Mouse (Mus musculus): ENCODE data around the gene Gm13283. TPM values are rescaled to one million over a fixed set of nuclear protein-coding genes. Genes with fewer than 3 reads are reported as not detected.
"Not testable (repeated sequence)": the region's sequence is repeated elsewhere in the genome, so short reads cannot be mapped to it uniquely, and the experiment has no call there.

The Gm13283 gene
- polyA plus RNA-seq (2015; fragmentation: Nextera tagmentation; extraction: Ambion mirVana): 0.36 and 0.60 TPM in 2 replicates

DNA sequence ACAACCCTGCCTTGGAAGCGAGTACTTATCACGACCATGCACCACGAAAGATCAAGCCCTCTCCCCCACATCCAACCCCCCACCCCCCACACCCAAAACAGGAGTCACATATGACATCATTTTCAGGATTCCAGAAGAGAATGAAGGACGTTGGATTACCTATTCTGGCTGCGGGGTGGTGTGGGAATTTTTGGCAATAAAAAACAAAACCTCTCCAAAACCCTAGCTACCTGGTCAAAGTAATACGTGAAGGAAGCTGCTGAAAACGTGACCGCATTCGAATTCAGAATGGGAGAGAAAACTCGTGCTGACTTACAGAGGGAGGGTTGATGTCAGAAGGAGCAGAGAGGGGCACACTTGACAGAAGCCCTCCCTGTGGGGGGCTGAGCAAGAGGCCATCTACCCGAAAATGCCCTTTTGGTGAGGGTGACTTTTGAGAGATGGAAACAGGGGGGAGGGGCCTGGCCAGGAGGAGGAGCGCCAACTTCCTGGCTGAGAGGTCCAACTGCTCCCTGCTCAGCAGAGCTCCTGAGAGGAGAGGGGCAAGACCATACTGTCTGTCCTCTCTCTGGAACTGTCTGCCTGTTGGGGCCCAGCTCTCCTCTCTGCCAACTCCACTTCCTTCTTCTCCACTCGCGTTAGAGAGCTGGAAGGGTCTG lies at the start of gene Gm13283:
TSS of gene Gm13283 (plus strand) at position 510 of the 659 bp plus-strand sequence.
- ATAC-seq (ENCODE audit: insufficient number of reproducible peaks, low FRiP score, low TSS enrichment, low read depth); H3K4me1 ChIP-seq; H3K9me3 ChIP-seq; H3K36me3 ChIP-seq; H3K9ac ChIP-seq; H3K27me3 ChIP-seq: not testable (repeated sequence)
- Histone ChIP-seq H3K27ac (peak within 1 kb of the TSS; percentile 81), H3K4me2 (peak within 1 kb of the TSS; percentile 50), H3K4me3 (peak within 1 kb of the TSS; percentile 38)
- WGBS: 15% methylated on average over 11 of the region's 14 CpGs

DNA sequence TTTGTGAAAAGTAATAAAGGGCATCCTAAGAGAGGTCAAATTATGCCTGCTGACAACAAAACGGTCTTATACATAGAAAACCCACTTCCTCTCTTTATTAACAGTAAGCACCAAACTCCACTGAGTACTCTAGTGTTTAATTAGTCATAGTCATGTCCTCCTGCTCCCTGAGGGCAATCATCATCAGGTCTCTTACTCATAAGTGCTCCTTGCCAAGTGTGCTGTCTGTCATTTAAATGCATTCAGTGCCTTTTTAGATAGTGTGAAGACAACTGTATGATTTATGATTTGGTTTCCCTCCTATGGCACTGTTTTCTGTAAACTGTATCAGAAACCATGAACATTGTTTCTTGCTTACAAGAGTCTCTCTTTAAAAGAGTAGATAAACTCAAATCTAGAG lies 45.6 kb upstream of the Gm13283 start:
- H3K4me3 ChIP-seq: no peak overlapping the region
- peaks cover 9% of the 10 kb centered on the region for H3K4me1 ChIP-seq
- H3K4me2 ChIP-seq: no peak overlapping the region
- H3K27ac ChIP-seq: no peak overlapping the region
- H3K27me3 ChIP-seq: no peaks in the 10 kb centered on the region
- no peak overlapping the region for H3K9ac ChIP-seq
- WGBS: 73% methylated on average over 1 of the region's 1 CpGs
- H3K9me3 ChIP-seq: no peaks in the 10 kb centered on the region
- H3K36me3 ChIP-seq: peaks cover 33% of the 10 kb centered on the region
- ATAC-seq (ENCODE audit: insufficient number of reproducible peaks, low FRiP score, low TSS enrichment, low read depth): no peak

DNA sequence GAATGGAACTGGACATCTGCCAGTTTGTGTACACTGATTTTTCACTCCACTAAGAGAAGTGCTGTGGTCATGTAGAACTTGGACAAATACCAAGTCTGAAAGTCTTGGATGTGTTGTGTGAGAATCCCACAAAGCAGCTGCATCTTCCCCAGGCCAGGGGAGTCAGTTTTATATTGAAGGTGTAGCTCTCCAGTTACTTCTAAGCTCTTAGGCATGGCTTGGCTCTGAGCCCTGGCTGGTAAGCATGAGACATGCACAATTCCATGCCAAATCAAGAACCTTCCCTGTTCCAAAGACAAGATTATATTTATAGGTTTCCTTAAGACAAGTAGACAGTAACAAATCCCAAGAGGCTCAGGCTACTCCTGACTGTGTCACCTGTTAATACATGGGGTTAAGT lies 44.9 kb upstream of the Gm13283 start:
- Histone ChIP-seq H3K4me3 (no peak overlapping the region), H3K27ac (no peak overlapping the region), H3K9ac (no peak overlapping the region), H3K4me2 (no peak overlapping the region), H3K9me3 (no peaks in the 10 kb centered on the region), H3K36me3 (peaks cover 35% of the 10 kb centered on the region), H3K4me1 (peaks cover 12% of the 10 kb centered on the region), H3K27me3 (no peaks in the 10 kb centered on the region)
- ATAC-seq (ENCODE audit: insufficient number of reproducible peaks, low FRiP score, low TSS enrichment, low read depth): no peak

DNA sequence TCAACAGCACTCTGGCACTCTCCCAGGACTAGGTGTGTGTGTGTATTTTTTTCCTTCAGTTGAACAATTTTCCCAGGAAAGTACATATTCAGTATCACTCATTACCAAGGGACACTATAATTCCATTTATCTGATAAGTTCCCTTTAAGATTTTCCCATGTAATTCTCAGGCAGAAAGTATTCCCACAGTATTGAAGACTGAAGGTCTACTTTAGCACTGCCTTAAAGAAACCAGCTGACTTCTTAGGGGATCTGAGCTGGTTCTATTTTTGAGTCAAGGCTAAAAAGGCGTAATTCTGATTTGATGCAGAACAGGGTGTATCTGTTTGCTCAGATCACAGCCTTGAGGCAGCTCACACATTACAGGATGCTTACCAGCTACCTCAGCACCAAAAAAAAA lies 41.2 kb upstream of the Gm13283 start:
- H3K9ac ChIP-seq: no peak overlapping the region

DNA sequence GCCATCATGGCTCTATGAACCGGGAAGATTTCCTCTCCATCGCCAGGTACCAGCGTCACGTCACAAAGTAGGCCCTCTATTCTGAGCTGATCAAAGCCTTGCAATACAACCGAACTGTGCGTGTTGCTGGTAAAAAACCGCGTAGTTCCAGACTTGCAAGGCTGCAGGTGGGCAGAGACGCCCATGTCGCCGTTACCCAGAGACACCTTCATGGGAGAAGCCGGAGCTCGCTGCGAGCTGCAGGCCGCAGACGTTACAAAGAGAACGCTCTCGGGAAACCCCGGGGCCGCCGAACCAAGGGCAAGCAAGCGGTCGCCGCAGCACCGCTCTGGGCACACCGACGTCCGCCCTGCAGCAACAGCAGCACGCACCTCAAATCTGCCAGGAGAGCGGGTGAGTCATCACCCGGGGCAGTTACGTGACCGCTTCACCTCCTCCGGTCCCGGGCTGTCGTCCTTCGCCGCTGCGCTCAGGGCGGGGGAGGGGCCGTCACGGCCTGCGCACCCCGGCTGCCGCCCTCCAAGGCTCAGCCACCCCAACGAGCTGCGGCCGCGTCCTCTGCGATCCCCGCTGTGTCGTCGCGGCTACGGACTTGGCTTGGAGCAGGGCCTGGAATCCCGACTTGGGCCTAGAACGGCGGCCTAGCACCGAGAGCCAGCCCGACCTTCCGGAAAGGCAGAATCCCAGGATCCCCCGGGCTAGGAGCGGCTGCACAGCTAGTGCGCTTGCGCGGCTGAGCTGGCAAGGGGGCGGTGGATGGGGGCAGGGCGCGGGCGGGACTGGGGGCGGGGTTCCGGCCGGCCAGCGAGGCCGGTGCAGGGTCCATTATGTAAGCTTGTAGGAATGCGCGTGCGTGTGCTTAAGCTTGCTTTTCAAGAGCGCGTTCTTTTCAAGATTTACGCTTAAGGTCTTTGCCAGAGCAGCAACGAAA lies 37.9 kb upstream of the Gm13283 start, which contains the start of the genes Gm26566 and Klhl9:
TSS of gene Gm26566 (plus strand) at position 15 of the 931 bp plus-strand sequence.
TSS of gene Klhl9 (minus strand) at position 675 of the 931 bp plus-strand sequence.
- Histone ChIP-seq H3K36me3 (peaks cover 13% of the 10 kb centered on the region; the same call in 1 of the 2 replicates), H3K4me2 (peak within 1 kb of the TSS; percentile 60), H3K27ac (peak within 1 kb of the TSS; percentile 98), H3K9me3 (no peaks in the 10 kb centered on the region), H3K4me1 (peaks cover 22% of the 10 kb centered on the region), H3K27me3 (no peaks in the 10 kb centered on the region), H3K9ac (peak within 1 kb of the TSS; percentile 96), H3K4me3 (peak within 1 kb of the TSS; percentile 73)
- under 1% methylated on average over 81 of the region's 82 CpGs for WGBS
- ATAC-seq (ENCODE audit: insufficient number of reproducible peaks, low FRiP score, low TSS enrichment, low read depth): peak; percentile 99

More for the DNA sequence above, 41.2 kb upstream of the Gm13283 start:
- no peaks in the 10 kb centered on the region for H3K9me3 ChIP-seq
- H3K4me3 ChIP-seq: peak overlapping the region; percentile 26
- WGBS: 34% methylated on average over 1 of the region's 1 CpGs
- H3K4me2 ChIP-seq: peak overlapping the region; percentile 44
- no peak for ATAC-seq (ENCODE audit: insufficient number of reproducible peaks, low FRiP score, low TSS enrichment, low read depth)
- peaks cover 35% of the 10 kb centered on the region for H3K36me3 ChIP-seq
- H3K4me1 ChIP-seq: peaks cover 25% of the 10 kb centered on the region
- no peaks in the 10 kb centered on the region for H3K27me3 ChIP-seq
- no peak overlapping the region for H3K27ac ChIP-seq

DNA sequence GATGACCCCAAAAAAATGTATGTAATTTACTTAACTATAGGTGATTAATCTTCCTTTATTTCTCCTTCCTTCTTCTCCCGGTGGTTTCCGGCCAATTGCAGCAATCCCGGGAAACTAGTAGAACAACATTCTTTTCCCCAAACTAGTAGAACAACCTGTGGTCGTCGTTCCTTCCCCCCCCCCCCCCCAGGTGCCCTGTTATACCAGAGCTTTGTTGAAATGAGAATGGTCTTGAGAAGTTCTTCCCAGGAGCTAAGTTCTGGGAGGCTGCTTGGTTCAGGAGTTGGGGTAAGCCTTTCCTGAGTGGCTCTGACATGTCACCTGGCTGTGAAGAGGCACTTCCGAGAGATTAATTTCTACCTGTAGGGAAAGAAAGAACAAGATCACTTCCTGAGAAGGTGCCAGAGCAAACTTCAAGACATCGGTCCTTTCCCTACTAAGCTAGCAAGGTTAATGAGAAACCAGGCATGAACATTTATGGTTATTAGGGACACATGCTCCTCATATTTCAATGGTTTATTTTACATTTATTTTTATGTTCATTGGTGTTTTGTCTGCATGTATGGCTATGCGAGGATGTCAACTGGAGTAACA lies 36.3 kb upstream of the Gm13283 start:
- H3K4me3 ChIP-seq: no peak overlapping the region
- H3K4me2 ChIP-seq: no peak overlapping the region
- H3K9me3 ChIP-seq: no peaks in the 10 kb centered on the region
- peaks cover 19% of the 10 kb centered on the region for H3K4me1 ChIP-seq
- no peaks in the 10 kb centered on the region for H3K27me3 ChIP-seq
- 51% methylated on average over 8 of the region's 8 CpGs for WGBS
- no peak for ATAC-seq (ENCODE audit: insufficient number of reproducible peaks, low FRiP score, low TSS enrichment, low read depth)
- peak overlapping the region; percentile 50; the same call in 1 of the 2 replicates for H3K27ac ChIP-seq
- H3K36me3 ChIP-seq: peaks cover 10% of the 10 kb centered on the region; the same call in 1 of the 2 replicates
- no peak overlapping the region for H3K9ac ChIP-seq

DNA sequence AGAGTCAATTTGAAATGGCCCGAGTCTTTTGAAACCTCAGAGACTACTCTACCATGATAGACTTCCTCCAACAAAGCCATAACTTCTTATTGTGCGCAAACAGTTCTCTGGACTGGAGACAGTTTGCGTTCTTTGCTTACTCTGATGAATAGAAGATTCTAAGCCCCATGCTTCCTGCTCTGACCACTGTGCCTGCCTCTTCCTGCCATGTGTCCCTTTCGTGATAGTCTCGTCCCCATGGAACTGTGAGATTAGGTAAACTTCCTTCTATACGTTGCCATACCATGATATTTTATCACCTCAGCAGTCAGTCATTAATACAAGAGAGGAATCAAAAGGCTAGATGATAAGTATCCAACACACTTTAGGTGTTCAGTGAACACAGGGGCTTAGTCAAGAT lies 33.2 kb upstream of the Gm13283 start:
- Histone ChIP-seq H3K27ac (no peak overlapping the region), H3K9me3 (no peaks in the 10 kb centered on the region), H3K36me3 (no peaks in the 10 kb centered on the region), H3K4me1 (no peaks in the 10 kb centered on the region; the same call in 1 of the 2 replicates), H3K9ac (no peak overlapping the region), H3K4me2 (no peak overlapping the region), H3K27me3 (no peaks in the 10 kb centered on the region), H3K4me3 (no peak overlapping the region)
- 83% methylated on average over 6 of the region's 6 CpGs for WGBS
- no peak for ATAC-seq (ENCODE audit: insufficient number of reproducible peaks, low FRiP score, low TSS enrichment, low read depth)

DNA sequence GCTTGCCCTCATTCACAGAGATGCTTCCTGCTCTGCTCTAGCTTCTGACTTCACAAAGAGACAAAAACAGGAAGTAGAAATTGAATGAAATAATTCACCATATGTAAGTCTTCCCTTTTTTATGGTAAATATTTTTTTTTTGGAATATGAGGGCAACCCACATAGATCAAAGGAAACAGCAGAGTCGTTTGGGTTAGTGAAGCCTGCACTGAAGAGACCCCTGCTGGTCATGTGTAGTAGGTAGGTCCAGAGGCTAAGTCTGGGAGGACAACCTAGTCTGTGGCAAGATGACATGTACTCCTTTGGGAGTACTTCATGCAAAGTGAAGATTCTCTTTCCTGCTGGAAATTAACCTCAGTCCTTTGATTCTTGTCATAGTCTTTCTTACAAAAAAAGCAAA lies 32.6 kb upstream of the Gm13283 start:
- no peaks in the 10 kb centered on the region for H3K27me3 ChIP-seq
- no peak for ATAC-seq (ENCODE audit: insufficient number of reproducible peaks, low FRiP score, low TSS enrichment, low read depth)
- 0% methylated on average over 1 of the region's 1 CpGs for WGBS
- H3K4me3 ChIP-seq: no peak overlapping the region
- H3K9me3 ChIP-seq: no peaks in the 10 kb centered on the region
- no peaks in the 10 kb centered on the region; the same call in 1 of the 2 replicates for H3K4me1 ChIP-seq
- H3K9ac ChIP-seq: no peak overlapping the region
- no peaks in the 10 kb centered on the region for H3K36me3 ChIP-seq
- H3K4me2 ChIP-seq: no peak overlapping the region
- no peak overlapping the region for H3K27ac ChIP-seq

DNA sequence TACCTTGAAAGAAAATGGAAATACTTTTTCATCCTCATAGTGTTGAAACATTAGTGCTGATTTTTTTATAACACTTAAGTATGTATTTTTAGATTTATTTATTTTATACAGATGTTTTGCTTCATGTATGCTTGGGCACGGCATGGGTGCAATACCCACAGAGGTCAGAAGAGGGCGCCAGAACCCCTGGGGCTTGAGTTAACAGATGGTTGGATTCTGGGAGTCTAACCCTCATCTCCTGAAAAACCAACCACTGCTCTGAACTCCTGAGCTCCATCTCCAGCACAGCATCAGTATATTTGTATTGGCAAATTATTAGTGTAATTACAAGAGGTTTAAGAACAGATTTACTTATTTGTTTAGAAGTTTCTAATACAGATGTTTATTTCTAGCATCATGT lies 21.4 kb upstream of the Gm13283 start:
- ATAC-seq (ENCODE audit: insufficient number of reproducible peaks, low FRiP score, low TSS enrichment, low read depth): no peak
- Histone ChIP-seq H3K4me1 (no peaks in the 10 kb centered on the region), H3K27ac (no peak overlapping the region), H3K9me3 (no peaks in the 10 kb centered on the region), H3K4me3 (no peak overlapping the region), H3K36me3 (no peaks in the 10 kb centered on the region), H3K4me2 (no peak overlapping the region), H3K27me3 (no peaks in the 10 kb centered on the region), H3K9ac (no peak overlapping the region)
- WGBS: 0% methylated on average over 2 of the region's 2 CpGs

DNA sequence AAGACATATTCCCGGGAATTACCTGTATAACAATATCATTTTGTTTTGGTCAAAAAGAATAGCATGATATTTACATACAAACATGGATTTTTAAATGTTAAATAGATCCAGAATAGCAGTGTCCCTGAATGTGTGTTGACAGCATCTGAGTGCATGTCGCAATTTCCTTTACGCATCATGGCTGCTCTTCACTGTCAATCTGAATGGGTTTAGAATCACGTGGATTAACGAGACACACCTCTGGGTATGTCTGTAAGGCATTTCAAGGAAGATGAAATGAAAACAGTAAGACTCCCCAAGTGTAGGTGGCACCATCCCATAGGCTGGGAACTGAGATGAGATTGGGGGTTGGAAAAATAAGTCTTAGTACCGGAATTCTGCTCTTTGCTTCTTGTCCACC lies 20.9 kb upstream of the Gm13283 start:
- Histone ChIP-seq H3K9me3 (no peaks in the 10 kb centered on the region), H3K27me3 (no peaks in the 10 kb centered on the region), H3K27ac (no peak overlapping the region), H3K4me1 (no peaks in the 10 kb centered on the region), H3K36me3 (no peaks in the 10 kb centered on the region), H3K4me3 (no peak overlapping the region), H3K4me2 (no peak overlapping the region), H3K9ac (no peak overlapping the region)
- ATAC-seq (ENCODE audit: insufficient number of reproducible peaks, low FRiP score, low TSS enrichment, low read depth): no peak
- 83% methylated on average over 6 of the region's 6 CpGs for WGBS

DNA sequence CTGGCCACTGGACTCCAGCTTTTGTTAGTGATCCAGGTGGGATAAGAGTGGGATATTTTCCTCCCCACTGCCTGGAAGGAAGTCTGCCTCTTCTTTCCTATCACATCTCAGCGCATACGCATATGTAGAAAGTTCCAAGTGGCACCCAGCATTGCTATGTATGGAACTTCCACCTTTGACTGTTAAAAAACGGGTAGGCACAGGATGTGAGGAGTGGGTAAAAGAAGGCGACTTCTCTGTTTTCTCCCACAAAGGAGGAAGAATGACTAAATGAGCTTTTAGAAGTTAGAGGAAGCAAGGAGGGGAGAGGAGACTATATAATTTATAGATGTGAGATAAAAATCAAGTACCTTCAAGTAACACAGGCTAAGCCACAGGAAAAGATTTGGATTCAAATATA lies 18.5 kb upstream of the Gm13283 start:
- WGBS: 85% methylated on average over 4 of the region's 4 CpGs
- no peak for ATAC-seq (ENCODE audit: insufficient number of reproducible peaks, low FRiP score, low TSS enrichment, low read depth)
- H3K9me3 ChIP-seq: no peaks in the 10 kb centered on the region
- H3K27me3 ChIP-seq: no peaks in the 10 kb centered on the region
- H3K4me2 ChIP-seq: no peak overlapping the region
- no peaks in the 10 kb centered on the region for H3K36me3 ChIP-seq
- no peak overlapping the region for H3K4me3 ChIP-seq
- no peak overlapping the region for H3K9ac ChIP-seq
- no peak overlapping the region for H3K27ac ChIP-seq
- H3K4me1 ChIP-seq: no peaks in the 10 kb centered on the region
